Mouse (Mus musculus): ENCODE results near the gene 9530002B09Rik. TPM values are rescaled to one million over a fixed set of nuclear protein-coding genes. Genes with fewer than 3 reads are reported as not detected.

9530002B09Rik gene
- polyA plus RNA-seq (2015; fragmentation: Nextera tagmentation; extraction: Ambion mirVana): not detected in 2 replicates

DNA sequence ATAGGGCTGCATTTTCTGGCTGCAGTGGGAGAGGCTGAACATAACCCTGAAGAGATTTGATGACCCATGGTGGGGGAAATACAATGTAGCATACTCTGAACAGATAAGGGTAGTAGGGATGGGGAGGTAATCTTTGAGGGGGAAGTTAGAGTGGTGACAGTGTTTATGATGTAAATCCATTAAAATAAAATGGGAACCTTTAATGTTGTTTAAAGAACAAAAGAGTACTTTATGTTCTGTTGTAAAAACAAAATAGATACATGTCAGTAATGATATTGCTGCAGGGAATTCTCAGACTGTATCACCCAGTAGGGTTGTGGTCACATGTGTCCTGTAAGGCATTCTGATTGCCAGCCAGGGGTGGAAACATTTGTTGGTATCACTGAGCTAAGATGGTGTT lies at the start of gene 9530002B09Rik:
Gene 9530002B09Rik, plus strand, starts transcription at position 301 of the 400 bp plus-strand sequence.

Other genes starting within 250 kb of the 9530002B09Rik start
- 29.1 and 31.3 TPM in 2 replicates for gene Ppt1, start 147.0 kb downstream of the 9530002B09Rik start, polyA plus RNA-seq (2015; fragmentation: Nextera tagmentation; extraction: Ambion mirVana)
- 21.5 and 27.4 TPM in 2 replicates for gene Cap1, start 196.8 kb downstream of the 9530002B09Rik start, polyA plus RNA-seq (2015; fragmentation: Nextera tagmentation; extraction: Ambion mirVana)

Measured in skeletal muscle tissue, postnatal 0 days (tissue).